Mouse (Mus musculus) neutrophil, adult 65 days (primary cell): ENCODE measurements around the gene Irak3. TPM values are rescaled to one million over a fixed set of nuclear protein-coding genes. Genes with fewer than 3 reads are reported as not detected.

Experiments used
- total RNA-seq: library from RNA; stranded (reverse); gene quantifications from 2 replicates; pipeline ENCODE4 v1.2.4, GENCODE M21; 2023

The Irak3 gene
- total RNA-seq = 115 and 176 TPM in 2 replicates

DNA sequence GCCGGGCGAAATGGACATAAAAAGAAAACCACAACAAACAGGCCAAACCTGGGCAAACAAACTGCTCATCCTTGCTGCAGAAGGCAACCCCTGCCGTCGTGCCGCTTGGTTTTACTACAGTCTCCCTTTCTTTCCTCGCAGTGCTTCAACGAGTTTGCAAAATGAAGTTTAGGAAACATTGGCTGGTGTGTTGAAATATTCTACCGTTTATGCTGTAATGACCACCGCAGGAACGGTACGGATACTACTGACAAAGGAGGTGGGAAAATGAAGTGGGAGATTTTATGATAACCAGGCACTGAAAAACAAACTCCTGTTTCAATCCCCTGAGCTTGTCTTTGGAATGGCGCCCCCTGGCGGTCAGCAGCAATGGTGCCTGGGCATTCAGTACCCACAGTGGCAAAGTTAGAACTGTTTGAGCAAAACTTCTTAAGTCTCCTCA, at the start of gene Irak3:
Gene Irak3 (minus strand): TSS at position 170 of the 442 bp plus-strand sequence.

DNA sequence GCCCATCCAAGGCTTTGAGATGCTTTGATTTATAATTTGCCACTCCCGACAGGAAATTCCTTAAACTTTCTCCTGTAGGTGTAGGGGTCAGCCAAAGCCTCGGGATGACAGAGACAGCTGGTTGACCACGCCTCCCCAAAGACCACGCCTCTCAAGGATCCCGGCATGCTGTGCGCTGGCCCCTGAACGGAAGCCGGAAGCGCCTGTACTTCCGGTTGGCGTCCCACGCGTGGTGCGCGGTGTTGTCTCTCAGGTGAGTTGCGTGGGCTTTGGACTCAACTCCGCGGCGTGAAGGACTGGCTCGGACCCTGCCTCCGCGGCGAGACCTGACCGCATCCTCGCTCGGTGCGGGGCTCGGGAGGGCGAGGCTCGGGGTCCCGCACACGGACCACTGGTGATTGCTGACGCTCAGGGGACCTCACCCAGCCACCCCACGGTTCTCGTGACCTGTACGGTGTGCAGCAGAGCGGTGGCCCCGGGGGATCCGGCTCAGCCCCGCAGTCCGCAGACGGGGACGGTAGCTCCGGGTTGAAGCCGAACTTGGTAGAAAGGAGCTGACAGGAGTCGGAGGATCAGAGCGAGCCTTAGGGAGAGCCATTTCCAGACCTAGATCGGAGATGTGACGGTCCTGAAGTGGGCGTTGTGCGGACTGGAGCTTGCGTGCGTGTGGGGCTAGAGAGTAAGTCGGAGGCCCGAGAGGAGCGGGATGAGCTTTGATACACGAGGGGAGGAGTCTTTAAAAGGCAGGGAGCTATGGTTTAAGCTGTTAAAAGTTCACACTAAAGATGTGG, 25.1 kb upstream of the Irak3 start, which contains the start of gene Llph:
Gene Llph (plus strand): TSS at position 200 of the 791 bp plus-strand sequence.

DNA sequence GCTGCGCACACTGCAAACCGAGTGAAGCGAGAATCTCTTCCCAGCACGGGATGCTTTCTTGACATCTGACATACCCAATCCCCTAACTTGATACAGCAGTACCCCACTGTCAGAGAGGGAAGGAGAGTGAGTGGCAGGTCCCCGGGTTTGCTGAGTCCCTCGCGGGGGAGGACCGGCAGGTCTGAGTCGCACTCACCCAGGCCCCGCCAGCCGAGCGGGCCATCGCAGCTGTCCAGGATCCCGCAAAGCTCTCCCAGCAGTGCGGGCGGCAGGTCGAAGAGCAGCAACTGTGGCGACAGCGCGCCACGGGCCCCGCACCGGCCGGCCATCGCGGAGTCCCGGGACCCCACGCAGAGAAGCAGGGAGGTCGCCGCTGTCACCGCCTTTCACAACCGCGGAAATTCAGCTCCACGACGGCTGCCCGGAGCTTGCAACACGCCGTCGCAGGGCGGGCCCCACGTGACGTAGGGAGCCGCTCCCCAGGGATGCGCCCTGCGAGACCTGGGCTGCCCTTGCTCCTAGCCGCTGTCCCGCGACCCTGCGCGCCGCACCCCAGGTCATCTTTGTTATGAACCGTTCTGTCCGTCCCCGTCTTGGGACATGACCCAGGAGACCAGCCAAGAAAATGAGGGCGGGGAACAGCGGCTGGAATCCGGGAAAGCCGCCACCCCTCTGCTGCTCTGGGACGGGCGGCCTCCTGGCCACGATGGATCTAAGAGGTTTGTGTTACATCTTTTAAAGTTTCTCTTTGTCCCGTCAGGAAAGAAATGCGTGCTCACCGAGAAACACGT, 604 bp downstream of the Irak3 start, which contains the start of gene Tmbim4:
Gene Tmbim4 (plus strand): TSS at position 460 of the 791 bp plus-strand sequence.

DNA sequence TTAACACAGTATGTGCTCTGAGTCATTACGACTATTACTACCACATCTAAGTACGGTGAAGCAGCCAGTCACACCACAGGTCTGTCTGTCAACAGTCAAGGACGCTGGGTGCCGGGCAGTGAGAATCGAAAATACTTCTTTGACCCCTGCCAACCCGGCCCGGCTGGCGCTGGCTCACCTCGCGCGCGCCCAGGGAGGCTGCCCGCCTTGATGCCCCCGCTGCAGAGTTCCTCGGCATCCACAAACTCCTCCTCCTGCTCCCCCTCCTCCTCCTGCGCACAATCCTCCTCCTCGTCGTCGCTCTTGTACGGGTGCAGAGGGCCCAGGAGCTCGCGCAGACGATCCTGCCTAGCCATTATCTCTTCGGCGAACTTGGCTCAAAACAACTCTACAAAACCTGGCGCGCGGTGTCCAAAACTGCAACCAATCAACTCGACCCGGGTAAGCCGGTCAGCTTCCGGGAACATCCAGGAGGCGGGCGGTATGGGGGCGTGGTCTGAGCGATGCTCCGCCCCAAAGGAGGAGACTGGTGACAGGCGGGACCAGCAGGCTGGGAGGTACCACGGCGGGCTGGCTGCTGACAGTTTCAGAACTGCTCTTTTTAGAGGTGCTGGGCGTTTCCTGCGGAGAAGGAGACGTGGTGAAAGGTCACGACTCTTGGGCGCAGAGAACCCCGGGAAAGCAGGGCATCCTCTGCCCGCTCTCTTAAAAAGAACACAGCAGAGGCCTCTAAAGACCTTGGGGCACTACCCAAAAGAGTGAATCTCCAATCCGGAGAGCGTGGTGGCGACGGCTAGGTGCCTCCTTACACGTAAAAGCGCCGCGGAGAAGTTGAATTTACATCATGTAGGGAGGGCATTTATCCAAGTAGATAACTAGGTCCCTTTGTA, 89.2 kb downstream of the Irak3 start, which contains the start of gene Helb:
Gene Helb (minus strand): TSS at position 481 of the 890 bp plus-strand sequence.

Other genes starting within 250 kb of the Irak3 start
- 22.8 and 26.0 TPM in 2 replicates for gene Helb, start 89.1 kb downstream of the Irak3 start, total RNA-seq
- 119 and 122 TPM in 2 replicates for gene Tmbim4, start 540 bp downstream of the Irak3 start, total RNA-seq
- 15.5 and 15.8 TPM in 2 replicates for gene Llph, start 24.9 kb upstream of the Irak3 start, total RNA-seq